Mouse (Mus musculus) thymus, postnatal 0 days (tissue): ENCODE measurements around the gene Gm16442. TPM values are rescaled to one million over a fixed set of nuclear protein-coding genes. Genes with fewer than 3 reads are reported as not detected.
"Not testable (repeated sequence)": the region's sequence is repeated elsewhere in the genome, so short reads cannot be mapped to it uniquely, and the experiment has no call there.

Experiments used
- DNase-seq: peaks from one replicate; pipeline ENCODE4 v3.0.0-alpha.2; 2015; ENCODE audit warnings: low spot score
- polyA plus RNA-seq: library from polyadenylated mRNA; unstranded; fragments of >200 nt; fragmentation: Nextera tagmentation; extraction: Ambion mirVana; gene quantifications from 2 replicates; pipeline ENCODE4 v1.2.1, GENCODE M21; 2015

The Gm16442 gene
- polyA plus RNA-seq: not detected in 2 replicates

DNA sequence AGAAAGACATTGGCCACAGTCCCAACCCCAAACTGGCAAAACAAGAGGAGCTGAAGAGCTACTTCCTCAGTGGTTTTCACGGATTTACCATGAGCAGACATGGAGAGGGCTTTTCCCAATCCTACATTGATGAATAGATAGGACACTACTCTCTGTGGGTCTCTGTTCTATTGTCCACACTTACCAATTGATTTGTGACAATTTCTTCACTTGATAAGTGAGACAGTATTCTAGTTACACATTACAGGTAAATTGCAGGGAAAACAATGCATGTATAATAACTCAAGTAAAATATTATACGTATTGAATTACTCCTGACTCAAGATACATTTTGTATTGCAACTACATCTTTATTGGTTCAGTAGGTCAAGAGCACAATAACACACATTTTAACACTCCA lies at the start of gene Gm16442:
TSS of gene Gm16442 (minus strand) at position 101 of the 400 bp plus-strand sequence.
- DNase-seq: not testable (repeated sequence)

DNA sequence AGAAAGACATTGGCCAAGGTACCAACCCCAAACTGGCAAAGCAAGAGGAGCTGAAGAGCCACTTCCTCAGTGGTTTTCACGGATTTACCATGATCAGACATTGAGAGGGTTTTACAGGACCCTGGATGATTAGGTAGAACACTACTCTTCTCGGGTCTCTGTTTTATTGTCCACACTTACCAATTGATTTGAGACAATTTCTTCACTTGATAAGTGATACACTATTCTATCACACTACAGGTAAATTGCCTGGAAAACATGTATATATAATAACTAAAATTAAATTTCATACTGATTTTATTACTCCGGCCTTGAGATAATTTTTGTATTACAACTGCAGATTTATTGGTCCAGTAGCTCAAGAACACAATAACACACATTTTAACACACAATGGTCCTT lies 45.9 kb upstream of the Gm16442 start, which contains the start of gene Vmn1r94:
TSS of gene Vmn1r94 (minus strand) at position 101 of the 400 bp plus-strand sequence.
- DNase-seq: not testable (repeated sequence)

DNA sequence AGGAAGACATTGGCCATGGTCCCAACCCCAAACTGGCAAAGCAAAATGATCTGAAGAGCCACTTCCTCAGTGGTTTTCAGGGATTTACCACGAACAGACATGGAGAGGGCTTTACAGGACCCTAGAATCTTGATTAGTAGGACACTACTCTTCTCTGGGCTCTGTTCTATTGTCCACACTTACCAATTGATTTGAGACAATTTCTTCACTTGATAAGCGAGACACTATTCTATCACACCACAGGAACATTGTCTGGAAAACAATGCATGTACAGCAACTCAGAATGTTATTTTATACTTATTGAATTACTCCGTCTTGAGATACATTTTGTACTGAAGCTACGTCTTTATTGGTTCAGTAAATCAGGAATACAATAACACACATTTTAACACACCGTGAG lies 16.6 kb upstream of the Gm16442 start, which contains the start of gene Vmn1r93:
TSS of gene Vmn1r93 (minus strand) at position 101 of the 400 bp plus-strand sequence.
- DNase-seq: not testable (repeated sequence)

DNA sequence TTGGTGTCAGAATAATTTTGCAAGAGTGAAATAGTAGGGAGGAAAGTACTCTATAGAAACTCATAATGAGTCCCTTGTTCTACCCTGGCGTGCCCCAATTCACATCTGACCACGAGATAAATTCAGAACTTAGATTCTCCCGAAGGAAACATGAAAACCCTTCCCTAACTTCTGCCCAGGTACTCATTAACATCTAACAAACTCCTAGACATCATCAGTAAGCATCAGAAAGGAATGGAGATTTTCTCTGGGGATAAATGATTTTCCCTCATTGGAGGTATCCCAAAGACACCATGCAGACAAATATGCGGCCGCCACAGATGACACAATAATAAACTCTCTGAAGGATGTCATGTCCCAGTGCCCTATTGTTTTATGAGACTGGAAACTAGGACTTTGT lies 23.0 kb downstream of the Gm16442 start, which contains the start of gene Vmn1r91:
TSS of gene Vmn1r91 (plus strand) at position 301 of the 400 bp plus-strand sequence.
- not testable (repeated sequence) for DNase-seq

DNA sequence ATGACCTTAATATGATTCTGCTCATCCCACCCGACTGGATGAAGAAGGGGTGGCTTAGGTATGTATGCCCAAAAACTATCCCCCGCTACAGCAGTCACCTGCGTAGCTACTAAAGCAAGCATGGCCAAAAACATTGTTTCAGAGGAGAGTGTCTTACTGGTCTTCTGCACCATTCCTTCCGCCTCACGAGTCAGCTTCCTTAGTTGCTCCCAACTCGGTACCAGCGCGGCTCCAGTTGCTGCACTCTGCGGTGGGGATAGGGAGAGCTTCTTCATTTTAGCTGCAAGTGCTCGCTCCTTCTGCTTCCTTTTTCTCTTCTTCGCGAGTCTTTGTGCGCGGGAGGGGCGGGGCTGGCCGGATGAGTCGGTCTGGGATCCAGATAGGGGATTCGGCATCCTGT lies 44.3 kb downstream of the Gm16442 start:
- DNase-seq: not testable (repeated sequence)

Other genes starting within 250 kb of the Gm16442 start
- 0.10 and 0.14 TPM in 2 replicates for gene Ceacam19, start 234.6 kb downstream of the Gm16442 start, polyA plus RNA-seq
- 33.7 and 52.4 TPM in 2 replicates for gene Pvr, start 201.4 kb downstream of the Gm16442 start, polyA plus RNA-seq
- 14.8 and 15.5 TPM in 2 replicates for gene Igsf23, start 171.8 kb downstream of the Gm16442 start, polyA plus RNA-seq
- gene Ceacam20, start 157.2 kb downstream of the Gm16442 start, polyA plus RNA-seq: 0.06 TPM in 1 of 2 replicates, not detected in the other
- gene Nlrp9b, start 131.1 kb downstream of the Gm16442 start, polyA plus RNA-seq: not detected in 2 replicates
- not detected in 2 replicates for gene Vmn1r91, start 22.9 kb downstream of the Gm16442 start, polyA plus RNA-seq
- not detected in 2 replicates for gene Vmn1r93, start 16.5 kb upstream of the Gm16442 start, polyA plus RNA-seq
- gene Vmn1r94, start 45.8 kb upstream of the Gm16442 start, polyA plus RNA-seq: not detected in 2 replicates
- not detected in 2 replicates for gene Vmn1r95, start 71.1 kb upstream of the Gm16442 start, polyA plus RNA-seq
- gene Gm6164, start 83.0 kb upstream of the Gm16442 start, polyA plus RNA-seq: not detected in 2 replicates
- not detected in 2 replicates for gene Gm4498, start 111.2 kb upstream of the Gm16442 start, polyA plus RNA-seq
- gene Gm5890, start 140.3 kb upstream of the Gm16442 start, polyA plus RNA-seq: not detected in 2 replicates
- not detected in 2 replicates for gene Gm4133, start 211.5 kb upstream of the Gm16442 start, polyA plus RNA-seq